Comparison of ENCODE assay signal across 17 mouse cellular contexts in the genomic region with DNA sequence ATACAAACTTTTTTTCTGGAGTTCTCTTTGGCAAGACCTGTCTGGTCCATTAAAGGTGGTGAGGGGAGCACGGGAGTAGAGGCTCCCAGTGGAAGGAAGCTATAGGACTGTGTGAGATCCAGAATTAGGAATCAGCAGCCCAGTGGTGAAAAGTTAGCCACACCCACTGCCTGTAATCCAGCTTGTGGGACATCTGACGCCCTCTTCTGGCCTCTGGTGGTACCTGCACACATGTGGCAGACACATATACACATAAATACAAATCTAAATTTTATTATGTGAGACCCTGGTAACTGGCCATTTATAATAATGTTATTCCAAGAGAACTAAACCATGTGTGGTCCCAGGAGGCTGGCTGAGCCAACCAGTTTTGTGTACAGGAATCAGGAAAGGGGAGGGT.
DNase-seq lines count a peak whose midpoint lies in the region; ATAC-seq and TF ChIP-seq lines count a peak whose summit lies in the region.
"Had no signal": no experiment of that assay in that cellular context is flagged by ENCODE, and none has a peak within 500 bp of the region (broad histone marks: within the 10 kb centered on the region; RNA-seq: fewer than 3 reads in every experiment).

No protein-coding gene starts in this region.

- peak; percentile 63 for DNase-seq in CD4-positive, CD25-positive, alpha-beta regulatory T cell, adult 2 months (ENCODE audit: low read depth, low spot score)
- no peak for DNase-seq in limb, embryonic 10.5 days (ENCODE audit: low spot score)
- peak; percentile 18 for DNase-seq in thymus, postnatal 14 days
- DNase-seq in thymus, adult 2 months: no peak
- DNase-seq in stomach, postnatal 0 days (ENCODE audit: low spot score): no peak
- no peak for DNase-seq in ovary, postnatal 14 days (ENCODE audit: low spot score)
- DNase-seq: adrenal gland, postnatal 36 days; cerebellum, postnatal 10 days; kidney, adult 8-10 months; lung, postnatal 4 days had no signal

- no peak for ATAC-seq in CD4-positive, CD25-positive, alpha-beta regulatory T cell, adult 4 months
- ATAC-seq in limb, embryonic 12.5 days (ENCODE audit: insufficient number of reproducible peaks, insufficient read depth, low FRiP score, low TSS enrichment, low read depth): no peak
- no peak for ATAC-seq in stomach, postnatal 0 days (ENCODE audit: low FRiP score, low TSS enrichment)

- no peak overlapping the region for H3K9ac ChIP-seq in limb, embryonic 12.5 days (replicated peaks)
- no peak overlapping the region for H3K9ac ChIP-seq in stomach, postnatal 0 days (ENCODE audit: low read length)
- H3K9ac ChIP-seq: heart, embryonic 15.5 days; hindbrain, embryonic 14.5 days had no signal

- peaks cover 59% of the 10 kb centered on the region for H3K36me3 ChIP-seq in limb, embryonic 12.5 days
- peaks cover 62% of the 10 kb centered on the region for H3K36me3 ChIP-seq in limb, embryonic 10.5 days
- H3K36me3 ChIP-seq in thymus, adult 2 months (ENCODE audit: control insufficient read depth, insufficient read depth, low read length): peaks cover 51% of the 10 kb centered on the region
- H3K36me3 ChIP-seq in stomach, postnatal 0 days (ENCODE audit: control insufficient read depth, insufficient read depth, low read length): peaks cover 17% of the 10 kb centered on the region

- TF ChIP-seq POLR2A in thymus, adult 2 months (IDR thresholded peaks at IDR 0.05; ENCODE audit: control insufficient read depth, extremely low read depth, insufficient read depth, low read length, poor library complexity): no peak

- no peaks in the 10 kb centered on the region for H3K27me3 ChIP-seq in limb, embryonic 12.5 days
- no peaks in the 10 kb centered on the region for H3K27me3 ChIP-seq in limb, embryonic 10.5 days (ENCODE audit: low read depth, poor library complexity, severe bottlenecking)
- H3K27me3 ChIP-seq in thymus, adult 2 months (ENCODE audit: control insufficient read depth, insufficient read depth, low read length): no peaks in the 10 kb centered on the region
- no peaks in the 10 kb centered on the region for H3K27me3 ChIP-seq in stomach, postnatal 0 days (ENCODE audit: control insufficient read depth, insufficient read depth, low read length)
- H3K27me3 ChIP-seq: heart, embryonic 15.5 days had no signal

- H3K27ac ChIP-seq in limb, embryonic 12.5 days: peak overlapping the region; percentile 76; the same call in 1 of the 2 replicates
- no peak overlapping the region for H3K27ac ChIP-seq in limb, embryonic 10.5 days
- no peak overlapping the region for H3K27ac ChIP-seq in thymus, adult 2 months (ENCODE audit: control insufficient read depth, insufficient read depth, low read length)
- H3K27ac ChIP-seq in stomach, postnatal 0 days (replicated peaks): no peak overlapping the region
- H3K27ac ChIP-seq: embryonic facial prominence, embryonic 10.5 days; heart, embryonic 15.5 days; hindbrain, embryonic 14.5 days had no signal

- TF ChIP-seq EP300 in stomach, postnatal 0 days (optimal IDR thresholded peaks at IDR 0.05): no peak

- no peaks in the 10 kb centered on the region; the same call in 1 of the 2 replicates for H3K9me3 ChIP-seq in limb, embryonic 12.5 days
- no peaks in the 10 kb centered on the region for H3K9me3 ChIP-seq in limb, embryonic 10.5 days (replicated peaks)
- no peaks in the 10 kb centered on the region for H3K9me3 ChIP-seq in stomach, postnatal 0 days (ENCODE audit: control insufficient read depth, low read length)
- H3K9me3 ChIP-seq: embryonic facial prominence, embryonic 10.5 days; heart, embryonic 15.5 days had no signal

- peaks cover 40% of the 10 kb centered on the region for H3K4me1 ChIP-seq in limb, embryonic 12.5 days (replicated peaks)
- H3K4me1 ChIP-seq in limb, embryonic 10.5 days: peaks cover 31% of the 10 kb centered on the region
- no peaks in the 10 kb centered on the region for H3K4me1 ChIP-seq in thymus, adult 2 months (replicated peaks; ENCODE audit: control insufficient read depth, insufficient read depth, low read length)
- no peaks in the 10 kb centered on the region for H3K4me1 ChIP-seq in stomach, postnatal 0 days (replicated peaks; ENCODE audit: control insufficient read depth, insufficient read depth)
- H3K4me1 ChIP-seq: heart, embryonic 15.5 days had no signal

- TF ChIP-seq CTCF in thymus, adult 2 months (IDR thresholded peaks at IDR 0.05; ENCODE audit: borderline replicate concordance, control insufficient read depth, extremely low read depth, insufficient read depth, low read length, poor library complexity): no peak
- peak; percentile 50 for TF ChIP-seq CTCF in stomach, postnatal 0 days (IDR thresholded peaks at IDR 0.05; ENCODE audit: low read depth)

- 88% methylated on average over 2 of the region's 2 CpGs for WGBS in limb, embryonic 12.5 days
- 81% methylated on average over 2 of the region's 2 CpGs for WGBS in limb, embryonic 10.5 days
- 92% methylated on average over 2 of the region's 2 CpGs for WGBS in thymus, adult 2 months
- WGBS in stomach, postnatal 0 days: 82% methylated on average over 2 of the region's 2 CpGs

- H3K4me2 ChIP-seq in limb, embryonic 12.5 days: no peak overlapping the region
- H3K4me2 ChIP-seq in stomach, postnatal 0 days (replicated peaks; ENCODE audit: low read depth): no peak overlapping the region
- H3K4me2 ChIP-seq: heart, embryonic 15.5 days; hindbrain, embryonic 14.5 days; midbrain, embryonic 11.5 days had no signal

- H3K4me3 ChIP-seq in limb, embryonic 12.5 days (replicated peaks): no peak overlapping the region
- H3K4me3 ChIP-seq in limb, embryonic 10.5 days: no peak overlapping the region
- H3K4me3 ChIP-seq in thymus, adult 2 months (ENCODE audit: control insufficient read depth, insufficient read depth, low read length): no peak overlapping the region
- no peak overlapping the region for H3K4me3 ChIP-seq in stomach, postnatal 0 days (ENCODE audit: low read depth, low read length)
- H3K4me3 ChIP-seq: embryonic facial prominence, embryonic 10.5 days; heart, embryonic 15.5 days; myocyte had no signal

Comparison
In these comparisons a context has a peak if more than half of its experiments do, and no peak if none do; other contexts are left out.
1. DNase-seq: peak in CD4-positive, CD25-positive, alpha-beta regulatory T cell, adult 2 months (single experiment) and thymus, postnatal 14 days (single experiment); none in limb, embryonic 10.5 days (single experiment), thymus, adult 2 months (single experiment), stomach, postnatal 0 days (single experiment) and ovary, postnatal 14 days (single experiment).